Mouse (Mus musculus): Measurements from ENCODE around the gene Ube2k.

DNA sequence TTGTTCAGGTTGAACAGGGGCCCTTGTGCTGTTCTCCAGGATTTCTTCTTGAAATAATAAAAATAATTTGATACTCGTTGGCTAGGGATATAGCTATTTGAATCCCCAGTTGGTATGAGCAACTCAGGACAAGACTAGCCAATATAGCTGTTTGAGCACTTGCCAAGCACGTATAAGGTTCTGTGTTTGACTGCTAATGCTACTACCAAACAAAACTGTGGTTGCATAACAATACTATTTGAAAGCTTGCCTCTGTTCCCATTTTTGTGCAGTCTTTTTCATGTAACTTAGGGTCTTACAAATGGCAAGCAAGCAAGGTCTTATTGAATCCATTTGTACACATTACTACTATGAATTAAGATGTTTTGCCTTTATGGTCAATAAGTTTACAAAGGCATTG lies 38.9 kb downstream of the Ube2k start:
- TF ChIP-seq GATA1 (IDR thresholded peaks at IDR 0.05; ENCODE audit: borderline replicate concordance, low read length) (no peak), FLI1 (IDR thresholded peaks at IDR 0.05; ENCODE audit: low read length) (no peak)

Data from megakaryocyte, embryonic 14.5 days (primary cell).